Mouse (Mus musculus) cortical plate, adult 2 months (tissue): Measurements from ENCODE around the gene Ift22.

ENCODE experiments used
- CTCF ChIP-seq: fragments of 200-500 bp; IDR thresholded peaks from 2 replicates; pipeline ENCODE4 v1.5.1; 2011; ENCODE audit warnings: mild to moderate bottlenecking, control low read depth, low read length; ENCODE audit not compliant: insufficient read depth; ENCODE audit errors: extremely low read depth
- POLR2A ChIP-seq: fragments of 200-500 bp; IDR thresholded peaks from 2 replicates; pipeline ENCODE4 v1.6.1; 2011; ENCODE audit warnings: mild to moderate bottlenecking, low read length, control low read depth; ENCODE audit not compliant: insufficient read depth; ENCODE audit errors: extremely low read depth

DNA sequence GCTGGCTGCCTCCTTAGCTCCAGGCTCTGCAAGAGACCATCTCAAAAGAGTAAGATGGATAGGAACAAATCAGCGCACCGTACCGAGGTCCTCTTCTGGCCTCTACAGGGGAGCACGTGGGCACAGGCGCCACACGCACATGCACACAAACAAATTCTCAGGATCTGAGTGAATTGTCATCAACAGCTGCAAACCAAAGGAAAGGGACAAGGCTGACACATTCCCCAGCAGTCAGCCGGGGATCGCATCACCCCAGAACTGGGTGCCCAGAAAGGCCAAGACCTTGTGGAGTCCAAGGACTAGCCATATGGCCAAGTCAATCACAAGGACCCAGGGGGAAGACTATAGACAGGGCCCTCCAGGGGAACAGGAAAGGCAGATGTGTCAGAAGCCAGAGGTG, 35.5 kb upstream of the Ift22 start:
- TF ChIP-seq CTCF: no peak
- TF ChIP-seq POLR2A: no peak
